17 mouse cellular contexts compared by ENCODE assay signal in genomic region chr3:79843999-79844398, GRCm38 (mm10). TPM values are rescaled to one million over a fixed set of nuclear protein-coding genes. Genes with fewer than 3 reads are reported as not detected.
A peak's percentile ranks its signal among the peaks of the same experiment; 100 is the strongest.
DNase-seq lines count a peak whose midpoint lies in the region; ATAC-seq and TF ChIP-seq lines count a peak whose summit lies in the region.
"Had no signal": no experiment of that assay in that cellular context is flagged by ENCODE, and none has a peak within 500 bp of the region (broad histone marks: within the 10 kb centered on the region; RNA-seq: fewer than 3 reads in every experiment).

No protein-coding gene starts in this region.

- H3K79me2 ChIP-seq in macrophage (ENCODE audit: inconsistent target), result peaks cover 17% of the 10 kb centered on the region

- H3K9me3 ChIP-seq in hindbrain, postnatal 0 days (ENCODE audit: low read length), result no peaks in the 10 kb centered on the region
- H3K9me3 ChIP-seq in hindbrain, embryonic 13.5 days, result no peaks in the 10 kb centered on the region
- no peaks in the 10 kb centered on the region for H3K9me3 ChIP-seq in kidney, embryonic 14.5 days (ENCODE audit: control insufficient read depth, low read length)
- H3K9me3 ChIP-seq: embryonic facial prominence, embryonic 12.5 days; intestine, embryonic 15.5 days; midbrain, embryonic 13.5 days; neural tube, embryonic 12.5 days had no signal

- H3K9ac ChIP-seq in hindbrain, postnatal 0 days (replicated peaks; ENCODE audit: low read length), result no peak overlapping the region
- no peak overlapping the region for H3K9ac ChIP-seq in hindbrain, embryonic 13.5 days
- no peak overlapping the region for H3K9ac ChIP-seq in kidney, embryonic 14.5 days (ENCODE audit: low read depth, low read length)
- H3K9ac ChIP-seq: embryonic facial prominence, embryonic 12.5 days; intestine, embryonic 15.5 days; midbrain, embryonic 13.5 days; neural tube, embryonic 12.5 days had no signal

- ATAC-seq in hindbrain, postnatal 0 days, result peak; percentile 27; the same call in 1 of the 2 replicates
- no peak for ATAC-seq in hindbrain, embryonic 13.5 days (ENCODE audit: low FRiP score)
- no peak for ATAC-seq in activated CD4-positive, CD25-positive, alpha-beta regulatory T cell, adult 4 months
- ATAC-seq in kidney, embryonic 14.5 days (ENCODE audit: low FRiP score, low TSS enrichment), result no peak
- ATAC-seq: intestine, embryonic 15.5 days; midbrain, embryonic 13.5 days; Patski had no signal

- DNase-seq in hindbrain, postnatal 0 days (ENCODE audit: low spot score), result no peak
- peak; percentile 28 to 43 for DNase-seq in B cell, adult 2 months
- no peak for DNase-seq in cerebellum, postnatal 25 days
- DNase-seq: cerebellum, adult 9-10 months; heart, postnatal 10 days; kidney, postnatal 10 days; lung, postnatal 10 days had no signal

- H3K4me1 ChIP-seq in hindbrain, postnatal 0 days (ENCODE audit: insufficient read depth, low read length), result peaks cover 5% of the 10 kb centered on the region; the same call in 1 of the 2 replicates
- H3K4me1 ChIP-seq in hindbrain, embryonic 13.5 days (replicated peaks), result peaks cover 8% of the 10 kb centered on the region
- peaks cover 2% of the 10 kb centered on the region; the same call in 1 of the 2 replicates for H3K4me1 ChIP-seq in cortical plate, adult 2 months (ENCODE audit: control insufficient read depth, insufficient read depth, low read length)
- 0 out of 2 replicates have a peak, but pooled peaks cover 6% of the 10 kb centered on the region for H3K4me1 ChIP-seq in kidney, embryonic 14.5 days (ENCODE audit: control insufficient read depth, insufficient read depth, low read length)
- H3K4me1 ChIP-seq: embryonic facial prominence, embryonic 12.5 days; intestine, embryonic 15.5 days; neural tube, embryonic 12.5 days had no signal

- TF ChIP-seq CTCF in hindbrain, postnatal 0 days (IDR thresholded peaks at IDR 0.05; ENCODE audit: low read depth), result no peak
- no peak for TF ChIP-seq CTCF in cortical plate, adult 2 months (IDR thresholded peaks at IDR 0.05; ENCODE audit: extremely low read depth, insufficient read depth, low read length)

- H3K36me3 ChIP-seq in hindbrain, postnatal 0 days (ENCODE audit: insufficient read depth, low read length), result no peaks in the 10 kb centered on the region
- no peaks in the 10 kb centered on the region for H3K36me3 ChIP-seq in hindbrain, embryonic 13.5 days
- H3K36me3 ChIP-seq in macrophage (ENCODE audit: inconsistent target), result no peaks in the 10 kb centered on the region
- H3K36me3 ChIP-seq in kidney, embryonic 14.5 days (ENCODE audit: control insufficient read depth, insufficient read depth, low read length), result no peaks in the 10 kb centered on the region
- H3K36me3 ChIP-seq: embryonic facial prominence, embryonic 12.5 days; intestine, embryonic 15.5 days; midbrain, embryonic 13.5 days; neural tube, embryonic 12.5 days had no signal

- TF ChIP-seq POLR2A in cortical plate, adult 2 months (IDR thresholded peaks at IDR 0.05; ENCODE audit: extremely low read depth, insufficient read depth, low read length), result no peak

- WGBS in hindbrain, postnatal 0 days, result 88% methylated on average over 9 of the region's 9 CpGs
- 96% methylated on average over 9 of the region's 9 CpGs for WGBS in hindbrain, embryonic 13.5 days
- WGBS in macrophage (ENCODE audit: missing documents), result 68% methylated on average over 9 of the region's 9 CpGs
- WGBS in kidney, embryonic 14.5 days, result 91% methylated on average over 9 of the region's 9 CpGs

- no peak overlapping the region for H3K4me3 ChIP-seq in hindbrain, postnatal 0 days (ENCODE audit: low read length)
- H3K4me3 ChIP-seq in hindbrain, embryonic 13.5 days, result no peak overlapping the region
- no peak overlapping the region for H3K4me3 ChIP-seq in cortical plate, adult 2 months (ENCODE audit: insufficient read depth, low read length)
- no peak overlapping the region for H3K4me3 ChIP-seq in macrophage (ENCODE audit: inconsistent target)
- no peak overlapping the region for H3K4me3 ChIP-seq in kidney, embryonic 14.5 days (ENCODE audit: low read length)
- H3K4me3 ChIP-seq: embryonic facial prominence, embryonic 12.5 days; intestine, embryonic 15.5 days; midbrain, embryonic 13.5 days; neural tube, embryonic 12.5 days had no signal

- no peaks in the 10 kb centered on the region for H3K27me3 ChIP-seq in hindbrain, postnatal 0 days (ENCODE audit: insufficient read depth, low read length)
- H3K27me3 ChIP-seq in hindbrain, embryonic 13.5 days, result 0 out of 2 replicates have a peak, but pooled peaks cover 8% of the 10 kb centered on the region
- no peaks in the 10 kb centered on the region for H3K27me3 ChIP-seq in kidney, embryonic 14.5 days (ENCODE audit: control insufficient read depth, insufficient read depth, low read length)
- H3K27me3 ChIP-seq: embryonic facial prominence, embryonic 12.5 days; intestine, embryonic 15.5 days; neural tube, embryonic 12.5 days; Patski had no signal

- H3K27ac ChIP-seq in hindbrain, postnatal 0 days, result no peak overlapping the region
- H3K27ac ChIP-seq in hindbrain, embryonic 13.5 days, result no peak overlapping the region
- peak overlapping the region; percentile 54; the same call in 1 of the 2 replicates for H3K27ac ChIP-seq in cortical plate, adult 2 months (ENCODE audit: insufficient read depth, low read length)
- H3K27ac ChIP-seq in macrophage, result peak overlapping the region; percentile 96
- no peak overlapping the region for H3K27ac ChIP-seq in kidney, embryonic 14.5 days (ENCODE audit: low read depth, low read length)
- H3K27ac ChIP-seq: embryonic facial prominence, embryonic 12.5 days; intestine, embryonic 15.5 days; midbrain, embryonic 13.5 days; neural tube, embryonic 12.5 days had no signal

- H3K4me2 ChIP-seq in hindbrain, postnatal 0 days (ENCODE audit: low read depth, low read length), result no peak overlapping the region
- H3K4me2 ChIP-seq in hindbrain, embryonic 13.5 days, result no peak overlapping the region
- H3K4me2 ChIP-seq in kidney, embryonic 14.5 days (replicated peaks; ENCODE audit: low read depth, low read length), result no peak overlapping the region
- H3K4me2 ChIP-seq: embryonic facial prominence, embryonic 12.5 days; midbrain, embryonic 13.5 days; neural tube, embryonic 12.5 days had no signal

RNA-seq across cellular contexts. Expression of gene Tmem144, which starts 8.6 kb away (rescaled TPM):
- 2.6 and 2.7 TPM in 2 replicates for total RNA-seq in hindbrain, postnatal 0 days (2014; rRNA removed)
- polyA plus RNA-seq in hindbrain, postnatal 0 days (2015; fragmentation: Nextera tagmentation; extraction: Ambion mirVana), result 3.1 and 3.2 TPM in 2 replicates
- 1.1 and 1.4 TPM in 2 replicates for polyA plus RNA-seq in hindbrain, embryonic 13.5 days (2015; fragmentation: Nextera tagmentation; extraction: Ambion mirVana)
- 4.1 and 5.2 TPM in 2 replicates for polyA plus RNA-seq in cortical plate, adult 2 months (2012; rRNA removed)
- total RNA-seq in macrophage (2018; cell fraction: chromatin; rRNA removed), result 10 to 100 TPM in 10 of 26 experiments, 1 to 10 TPM in 16; 1.7 to 33.6 (median 9.2) TPM
- total RNA-seq in macrophage (2018; cell fraction: cytosol; rRNA removed), result 10 to 100 TPM in 12 of 26 experiments, 1 to 10 TPM in 14; 3.2 to 22.9 (median 8.2) TPM
- total RNA-seq in macrophage (2018; cell fraction: nucleus; rRNA removed), result 10 to 100 TPM in 16 of 26 experiments, 1 to 10 TPM in 10; 2.5 to 38.9 (median 11.4) TPM
- 9.9 to 16.8 TPM (median 15.2 TPM) in 3 replicates for polyA plus RNA-seq in macrophage (2018)
- not detected for polyA plus RNA-seq in activated CD4-positive, CD25-positive, alpha-beta regulatory T cell, adult 4 months (2017; shearing (Covaris generic))
- polyA plus RNA-seq in kidney, embryonic 14.5 days (2014; fragmentation: Nextera tagmentation; extraction: Ambion mirVana), result 4.7 and 5.4 TPM in 2 replicates

RNA-seq across cellular contexts. Expression of gene Fam198b, which starts 40.3 kb away (rescaled TPM):
- total RNA-seq in hindbrain, postnatal 0 days (2014; rRNA removed), result 2.3 and 3.1 TPM in 2 replicates
- 1.8 and 2.0 TPM in 2 replicates for polyA plus RNA-seq in hindbrain, postnatal 0 days (2015; fragmentation: Nextera tagmentation; extraction: Ambion mirVana)
- 3.9 and 5.1 TPM in 2 replicates for polyA plus RNA-seq in hindbrain, embryonic 13.5 days (2015; fragmentation: Nextera tagmentation; extraction: Ambion mirVana)
- polyA plus RNA-seq in cortical plate, adult 2 months (2012; rRNA removed), result 2.4 TPM in 2 replicates
- 10 to 100 TPM in 7 of 26 experiments, 1 to 10 TPM in 15, under 1 TPM in 4; 0.60 to 42.3 (median 4.2) TPM for total RNA-seq in macrophage (2018; cell fraction: chromatin; rRNA removed)
- 10 to 100 TPM in 14 of 26 experiments, 1 to 10 TPM in 12; 6.5 to 36.9 (median 14.3) TPM for total RNA-seq in macrophage (2018; cell fraction: cytosol; rRNA removed)
- 10 to 100 TPM in 13 of 26 experiments, 1 to 10 TPM in 13; 3.4 to 48.4 (median 9.7) TPM for total RNA-seq in macrophage (2018; cell fraction: nucleus; rRNA removed)
- 16.9 to 30.2 TPM (median 26.1 TPM) in 3 replicates for polyA plus RNA-seq in macrophage (2018)
- under 1 TPM in 1 of 2 experiments, not detected in 1; 0.09 TPM for polyA plus RNA-seq in activated CD4-positive, CD25-positive, alpha-beta regulatory T cell, adult 4 months (2017; shearing (Covaris generic))
- 8.3 and 10.7 TPM in 2 replicates for polyA plus RNA-seq in kidney, embryonic 14.5 days (2014; fragmentation: Nextera tagmentation; extraction: Ambion mirVana)

Comparison
In these comparisons a context has a peak if more than half of its experiments do, and no peak if none do; other contexts are left out.
1. DNase-seq: peak in B cell, adult 2 months (2 of 2); none in hindbrain, postnatal 0 days (single experiment) and cerebellum, postnatal 25 days (0 of 2).
2. H3K27ac ChIP-seq: peak in cortical plate, adult 2 months (single experiment) and macrophage (single experiment); none in hindbrain, postnatal 0 days (single experiment), hindbrain, embryonic 13.5 days (single experiment) and kidney, embryonic 14.5 days (single experiment).